Mouse (Mus musculus) Muller cell, postnatal 12 days (primary cell): ENCODE data around the gene Scn5a.

ENCODE experiments used
- DNase-seq: peaks from one replicate; pipeline ENCODE4 v3.0.0-alpha.2; 2015; ENCODE audit errors: inconsistent ontology term

The Scn5a gene

GRCm38 (mm10) chr9:119465595-119465994, 113.2 kb downstream of the Scn5a start:
- DNase-seq: peak; percentile 78

GRCm38 (mm10) chr9:119465056-119465455, 113.8 kb downstream of the Scn5a start:
- no peak for DNase-seq

GRCm38 (mm10) chr9:119460410-119460809, 118.4 kb downstream of the Scn5a start:
- peak; percentile 35 for DNase-seq

GRCm38 (mm10) chr9:119457122-119457521, 121.7 kb downstream of the Scn5a start:
- DNase-seq: no peak

GRCm38 (mm10) chr9:119455967-119456366, 122.8 kb downstream of the Scn5a start:
- no peak for DNase-seq

GRCm38 (mm10) chr9:119445737-119446136, 133.1 kb downstream of the Scn5a start:
- DNase-seq: no peak

- peak; percentile 96 for DNase-seq
These were observed 133.9 kb downstream of the Scn5a start, which contains the start of gene Exog for GRCm38 (mm10) chr9:119444738-119445429. Exog (plus strand) TSS chr9:119444943.

- DNase-seq: no peak
These were observed 140.3 kb downstream of the Scn5a start for GRCm38 (mm10) chr9:119438498-119439000.

- no peak for DNase-seq
These were observed 140.8 kb downstream of the Scn5a start for GRCm38 (mm10) chr9:119438065-119438464.

- no peak for DNase-seq
These were observed 143.0 kb downstream of the Scn5a start for GRCm38 (mm10) chr9:119435855-119436254.
